Mouse (Mus musculus): ENCODE results near the gene Pdk4. TPM values are rescaled to one million over a fixed set of nuclear protein-coding genes. Genes with fewer than 3 reads are reported as not detected.
A peak's percentile ranks its signal among the peaks of the same experiment; 100 is the strongest.

The Pdk4 gene
- polyA plus RNA-seq, 1 experiment from 2014 or later: 1.4 TPM

DNA sequence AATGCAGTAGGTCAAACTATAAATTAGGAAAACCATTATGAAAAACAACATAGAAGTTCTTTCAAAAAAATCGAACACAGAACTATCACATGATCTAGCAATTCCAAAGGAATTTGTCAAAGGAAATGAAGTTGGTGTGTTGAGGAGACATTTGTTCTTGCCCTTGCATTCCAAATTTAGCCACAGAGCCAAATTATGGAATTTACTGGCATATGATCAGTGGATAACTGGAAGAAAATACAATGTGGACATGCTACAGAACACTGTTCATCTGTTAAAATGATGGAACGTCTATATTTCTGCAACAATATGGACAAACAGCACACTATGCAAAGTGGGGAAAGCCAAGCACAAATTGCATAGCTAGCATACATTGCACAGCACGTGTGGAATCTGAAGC, 40.3 kb downstream of the Pdk4 start:
- H3K36me3 ChIP-seq (ENCODE audit: control insufficient read depth, insufficient read depth, low read length): no peaks in the 10 kb centered on the region
- 87% methylated on average over 3 of the region's 3 CpGs for WGBS
- H3K4me3 ChIP-seq (ENCODE audit: low read depth, low read length): no peak overlapping the region
- ATAC-seq (replicated peaks; ENCODE audit: low FRiP score) (no peak), DNase-seq (ENCODE audit: low spot score) (no peak)
- H3K9ac ChIP-seq (ENCODE audit: low read length): no peak overlapping the region
- H3K4me2 ChIP-seq (ENCODE audit: low read depth, low read length, severe bottlenecking): no peak overlapping the region
- H3K27ac ChIP-seq (ENCODE audit: low read depth, low read length): no peak overlapping the region
- H3K9me3 ChIP-seq (ENCODE audit: control insufficient read depth, low read length): no peaks in the 10 kb centered on the region
- H3K27me3 ChIP-seq (ENCODE audit: control insufficient read depth, insufficient read depth, low read length): no peaks in the 10 kb centered on the region
- H3K4me1 ChIP-seq (replicated peaks; ENCODE audit: control insufficient read depth, insufficient read depth, low read length): no peaks in the 10 kb centered on the region

DNA sequence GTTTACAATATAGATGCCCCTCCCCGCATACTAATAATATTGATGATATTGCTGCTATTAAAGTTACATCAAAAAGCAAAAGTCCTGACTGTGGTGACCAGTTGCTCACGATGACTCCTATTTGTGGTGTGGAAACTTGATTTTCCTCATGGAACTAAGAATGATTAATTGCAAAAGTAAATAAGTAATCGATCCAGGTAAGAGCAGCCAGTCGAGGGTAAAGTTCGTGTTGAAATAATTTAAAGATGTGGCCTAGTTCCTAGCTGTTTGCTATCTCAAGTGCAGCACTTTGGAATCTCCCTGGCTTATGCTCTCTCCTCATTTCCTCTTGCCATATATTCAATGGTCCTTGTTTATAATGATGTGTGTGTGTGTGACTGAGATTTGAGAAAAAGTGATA, 46.2 kb downstream of the Pdk4 start:
- Histone ChIP-seq H3K36me3 (ENCODE audit: control insufficient read depth, insufficient read depth, low read length) (no peaks in the 10 kb centered on the region), H3K4me2 (ENCODE audit: low read depth, low read length, severe bottlenecking) (no peak overlapping the region), H3K9ac (ENCODE audit: low read length) (no peak overlapping the region), H3K4me3 (ENCODE audit: low read depth, low read length) (no peak overlapping the region), H3K4me1 (replicated peaks; ENCODE audit: control insufficient read depth, insufficient read depth, low read length) (peaks cover 5% of the 10 kb centered on the region; the same call in 1 of the 2 replicates), H3K27ac (ENCODE audit: low read depth, low read length) (no peak overlapping the region), H3K27me3 (ENCODE audit: control insufficient read depth, insufficient read depth, low read length) (no peaks in the 10 kb centered on the region), H3K9me3 (ENCODE audit: control insufficient read depth, low read length) (no peaks in the 10 kb centered on the region)
- 94% methylated on average over 5 of the region's 5 CpGs for WGBS
- ATAC-seq (replicated peaks; ENCODE audit: low FRiP score): no peak
- no peak for DNase-seq (ENCODE audit: low spot score)

DNA sequence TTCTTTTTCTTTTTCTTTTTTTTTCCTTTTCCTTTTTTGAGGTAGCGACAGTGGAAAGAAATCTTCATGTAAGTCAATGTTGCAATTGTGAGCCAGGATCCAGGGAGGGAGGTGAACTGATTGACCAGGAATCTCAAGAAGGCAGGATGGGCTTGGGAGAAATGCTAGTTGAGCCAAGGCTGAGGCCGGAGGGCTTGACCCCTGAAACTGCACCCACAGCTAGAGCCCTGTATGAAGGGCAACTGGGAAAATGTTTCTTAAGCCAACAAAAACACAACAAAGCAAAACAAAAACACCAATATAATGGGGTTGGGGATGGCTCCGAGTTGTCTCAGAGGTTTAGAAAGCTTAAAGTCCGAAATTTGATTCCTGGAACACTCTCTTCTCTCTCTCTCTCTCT, 47.7 kb downstream of the Pdk4 start:
- H3K9ac ChIP-seq (ENCODE audit: low read length): no peak overlapping the region
- ATAC-seq (replicated peaks; ENCODE audit: low FRiP score): no peak
- peaks cover 5% of the 10 kb centered on the region; the same call in 1 of the 2 replicates for H3K4me1 ChIP-seq (replicated peaks; ENCODE audit: control insufficient read depth, insufficient read depth, low read length)
- WGBS: 55% methylated on average over 4 of the region's 4 CpGs
- H3K4me3 ChIP-seq (ENCODE audit: low read depth, low read length): no peak overlapping the region
- no peak overlapping the region for H3K27ac ChIP-seq (ENCODE audit: low read depth, low read length)
- no peaks in the 10 kb centered on the region for H3K9me3 ChIP-seq (ENCODE audit: control insufficient read depth, low read length)
- H3K27me3 ChIP-seq (ENCODE audit: control insufficient read depth, insufficient read depth, low read length): no peaks in the 10 kb centered on the region
- no peak overlapping the region for H3K4me2 ChIP-seq (ENCODE audit: low read depth, low read length, severe bottlenecking)
- no peaks in the 10 kb centered on the region for H3K36me3 ChIP-seq (ENCODE audit: control insufficient read depth, insufficient read depth, low read length)
- DNase-seq (ENCODE audit: low spot score): no peak

DNA sequence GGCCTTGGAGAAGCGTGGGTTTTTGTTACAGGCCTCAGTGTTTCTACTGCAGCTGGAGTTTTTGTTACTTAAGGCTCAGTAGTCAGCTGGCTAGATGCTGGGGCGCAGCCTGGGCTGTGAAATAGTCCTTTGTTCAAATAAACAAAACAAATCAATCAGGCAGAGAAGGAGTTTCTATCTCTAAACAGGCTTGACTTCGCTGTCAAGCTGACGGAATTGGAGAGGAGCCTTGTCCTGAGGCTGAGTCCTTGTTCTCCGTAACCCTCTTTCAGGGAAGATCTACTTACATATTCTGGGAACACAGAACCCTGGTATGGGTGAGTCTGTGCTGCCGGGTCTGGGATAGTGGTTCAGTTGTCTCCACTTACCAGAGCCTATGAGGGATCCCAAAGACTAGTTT, 48.6 kb downstream of the Pdk4 start:
- Histone ChIP-seq H3K27me3 (ENCODE audit: control insufficient read depth, insufficient read depth, low read length) (no peaks in the 10 kb centered on the region), H3K4me1 (replicated peaks; ENCODE audit: control insufficient read depth, insufficient read depth, low read length) (peaks cover 5% of the 10 kb centered on the region; the same call in 1 of the 2 replicates), H3K4me3 (ENCODE audit: low read depth, low read length) (no peak overlapping the region), H3K4me2 (ENCODE audit: low read depth, low read length, severe bottlenecking) (no peak overlapping the region), H3K9ac (ENCODE audit: low read length) (no peak overlapping the region), H3K9me3 (ENCODE audit: control insufficient read depth, low read length) (no peaks in the 10 kb centered on the region), H3K27ac (ENCODE audit: low read depth, low read length) (peak overlapping the region; percentile 18; the same call in 1 of the 2 replicates), H3K36me3 (ENCODE audit: control insufficient read depth, insufficient read depth, low read length) (no peaks in the 10 kb centered on the region)
- ATAC-seq (replicated peaks; ENCODE audit: low FRiP score): peak; percentile 69
- 11% methylated on average over 6 of the region's 6 CpGs for WGBS
- DNase-seq (ENCODE audit: low spot score): no peak

DNA sequence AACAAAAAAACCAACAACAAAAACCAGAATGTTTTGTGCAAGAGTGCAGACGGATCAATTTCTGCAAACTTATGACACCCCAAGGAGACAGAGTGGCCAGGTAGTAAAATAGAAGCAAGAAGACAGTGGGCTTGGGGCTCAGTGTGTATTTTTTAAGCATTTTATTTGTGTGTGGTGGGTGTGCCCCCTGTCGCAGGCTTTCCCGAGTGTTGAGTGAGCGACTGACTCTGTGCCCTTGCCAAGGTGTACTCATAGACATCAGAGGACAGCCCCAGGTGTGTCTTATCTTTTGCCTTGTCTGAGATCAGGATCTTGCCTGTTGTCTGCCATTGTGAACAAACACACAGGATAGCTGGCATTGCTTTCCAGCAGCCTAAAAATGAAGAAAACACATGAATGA, 49.1 kb downstream of the Pdk4 start:
- 0 out of 2 replicates have a peak, but pooled peaks have one; percentile 31 for ATAC-seq (replicated peaks; ENCODE audit: low FRiP score)
- Histone ChIP-seq H3K4me3 (ENCODE audit: low read depth, low read length) (no peak overlapping the region), H3K27ac (ENCODE audit: low read depth, low read length) (no peak overlapping the region), H3K27me3 (ENCODE audit: control insufficient read depth, insufficient read depth, low read length) (no peaks in the 10 kb centered on the region), H3K9me3 (ENCODE audit: control insufficient read depth, low read length) (no peaks in the 10 kb centered on the region), H3K36me3 (ENCODE audit: control insufficient read depth, insufficient read depth, low read length) (no peaks in the 10 kb centered on the region), H3K4me1 (replicated peaks; ENCODE audit: control insufficient read depth, insufficient read depth, low read length) (peaks cover 5% of the 10 kb centered on the region; the same call in 1 of the 2 replicates), H3K4me2 (ENCODE audit: low read depth, low read length, severe bottlenecking) (no peak overlapping the region), H3K9ac (ENCODE audit: low read length) (no peak overlapping the region)
- WGBS: 83% methylated on average over 4 of the region's 4 CpGs
- no peak for DNase-seq (ENCODE audit: low spot score)

DNA sequence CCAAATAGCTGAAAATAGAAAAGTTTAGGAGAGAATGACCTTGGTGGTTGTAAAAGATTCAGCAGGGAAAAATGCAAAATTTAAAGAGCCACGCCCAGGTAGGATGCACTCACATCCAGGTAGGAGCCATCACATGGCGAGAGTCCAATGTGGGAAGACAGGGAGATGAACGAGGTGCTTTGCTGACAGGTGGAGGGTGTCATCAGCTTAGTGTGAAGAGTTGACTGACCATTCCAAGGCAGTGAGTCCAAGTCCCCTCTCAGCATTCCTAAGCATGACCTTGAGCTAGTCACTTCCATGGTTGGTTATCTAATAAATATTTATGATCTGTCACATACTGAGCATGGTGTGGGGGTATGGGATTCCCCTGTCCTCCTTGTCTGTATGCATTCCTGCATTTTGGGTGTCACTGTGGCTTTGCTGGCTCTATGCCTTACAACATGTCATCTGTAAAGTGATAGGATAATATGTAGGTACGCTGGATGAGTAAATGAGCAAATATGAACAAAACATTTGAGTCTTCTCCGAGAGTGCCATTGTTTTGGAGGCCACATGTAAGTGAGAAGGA, 51.7 kb downstream of the Pdk4 start:
- Histone ChIP-seq H3K9me3 (ENCODE audit: control insufficient read depth, low read length) (no peaks in the 10 kb centered on the region), H3K9ac (ENCODE audit: low read length) (no peak overlapping the region), H3K27ac (ENCODE audit: low read depth, low read length) (no peak overlapping the region), H3K4me2 (ENCODE audit: low read depth, low read length, severe bottlenecking) (no peak overlapping the region), H3K36me3 (ENCODE audit: control insufficient read depth, insufficient read depth, low read length) (no peaks in the 10 kb centered on the region), H3K4me3 (ENCODE audit: low read depth, low read length) (no peak overlapping the region), H3K27me3 (ENCODE audit: control insufficient read depth, insufficient read depth, low read length) (no peaks in the 10 kb centered on the region), H3K4me1 (replicated peaks; ENCODE audit: control insufficient read depth, insufficient read depth, low read length) (peaks cover 5% of the 10 kb centered on the region; the same call in 1 of the 2 replicates)
- 92% methylated on average over 5 of the region's 5 CpGs for WGBS
- ATAC-seq (replicated peaks; ENCODE audit: low FRiP score) (no peak), DNase-seq (ENCODE audit: low spot score) (no peak)

DNA sequence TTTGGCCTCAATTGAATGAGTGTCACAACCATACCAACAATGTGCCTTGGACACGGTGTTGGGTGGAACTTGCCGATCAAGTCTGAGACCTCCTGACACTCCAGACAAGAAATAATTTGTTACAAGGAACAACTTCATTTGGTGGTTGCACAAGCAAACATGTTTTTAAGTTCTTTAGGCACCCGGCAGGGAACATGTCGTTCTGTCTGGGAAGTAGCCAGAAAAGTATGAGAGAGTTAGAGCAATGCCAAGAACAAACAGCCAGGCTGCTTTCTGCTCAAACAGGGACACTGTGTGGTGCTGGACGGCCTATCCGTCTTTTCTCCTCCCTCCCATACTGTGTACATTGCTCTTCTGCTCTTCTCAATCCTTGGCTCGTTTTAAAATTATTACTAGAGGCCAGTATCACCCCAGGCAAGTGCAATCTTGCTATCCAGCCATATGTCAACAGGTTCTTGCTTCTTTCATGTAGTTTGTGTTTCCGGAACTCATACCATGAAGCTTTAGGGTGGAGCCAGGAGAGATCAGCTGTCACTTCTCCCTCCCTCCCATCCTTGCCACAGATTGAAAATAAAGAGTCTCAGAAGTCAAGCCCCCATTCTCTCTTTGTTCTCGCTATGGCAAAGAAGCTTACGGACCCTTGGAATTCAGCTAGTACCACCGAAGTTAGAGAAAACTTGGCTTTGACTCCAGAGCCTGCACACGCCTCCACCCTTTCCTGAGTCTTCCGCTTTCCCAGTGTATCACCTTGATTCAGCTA, 52.8 kb downstream of the Pdk4 start:
- ATAC-seq (replicated peaks; ENCODE audit: low FRiP score) (no peak), DNase-seq (ENCODE audit: low spot score) (no peak)
- WGBS: 26% methylated on average over 13 of the region's 13 CpGs
- no peak overlapping the region for H3K4me3 ChIP-seq (ENCODE audit: low read depth, low read length)
- H3K4me2 ChIP-seq (ENCODE audit: low read depth, low read length, severe bottlenecking): no peak overlapping the region
- peaks cover 5% of the 10 kb centered on the region; the same call in 1 of the 2 replicates for H3K4me1 ChIP-seq (replicated peaks; ENCODE audit: control insufficient read depth, insufficient read depth, low read length)
- H3K9me3 ChIP-seq (ENCODE audit: control insufficient read depth, low read length): no peaks in the 10 kb centered on the region
- no peaks in the 10 kb centered on the region for H3K36me3 ChIP-seq (ENCODE audit: control insufficient read depth, insufficient read depth, low read length)
- H3K9ac ChIP-seq (ENCODE audit: low read length): no peak overlapping the region
- H3K27ac ChIP-seq (ENCODE audit: low read depth, low read length): no peak overlapping the region
- H3K27me3 ChIP-seq (ENCODE audit: control insufficient read depth, insufficient read depth, low read length): no peaks in the 10 kb centered on the region

DNA sequence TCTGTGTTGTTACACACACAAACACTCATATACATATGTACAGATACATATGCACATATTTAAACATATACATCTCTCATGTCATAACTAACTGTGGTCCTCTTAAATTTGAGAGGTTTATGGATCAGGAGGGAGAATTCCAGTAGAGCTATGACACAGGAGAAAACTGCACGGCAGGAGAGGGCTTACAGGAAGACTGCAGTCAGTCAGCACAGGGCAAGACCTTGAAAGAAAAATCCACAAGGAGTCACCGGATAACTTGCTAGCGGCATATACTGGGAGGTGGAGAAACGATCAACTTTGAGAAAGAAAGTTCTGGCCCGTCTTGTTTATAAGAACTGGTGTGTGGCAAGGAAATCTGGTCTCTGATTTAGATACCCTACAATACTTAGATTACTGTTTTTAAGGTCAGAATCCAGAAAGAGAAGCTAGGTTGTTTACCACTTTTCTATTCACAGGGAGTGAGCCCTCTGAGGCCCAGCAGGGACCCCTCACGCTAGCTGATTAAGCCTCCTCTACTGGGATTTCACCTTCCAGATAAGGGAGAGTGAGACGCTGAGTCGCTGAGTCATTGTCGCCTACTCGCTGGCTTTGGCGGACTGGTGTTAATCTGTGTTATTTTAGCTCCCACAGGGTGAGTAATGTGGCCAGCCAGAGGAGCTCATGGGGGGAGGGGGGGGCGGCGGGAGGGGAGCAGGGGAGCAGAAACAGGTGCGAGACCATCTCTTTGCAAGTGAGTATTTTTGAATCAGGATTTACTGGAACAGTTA, 53.6 kb downstream of the Pdk4 start:
- no peaks in the 10 kb centered on the region for H3K36me3 ChIP-seq (ENCODE audit: control insufficient read depth, insufficient read depth, low read length)
- no peak overlapping the region for H3K4me3 ChIP-seq (ENCODE audit: low read depth, low read length)
- H3K4me1 ChIP-seq (replicated peaks; ENCODE audit: control insufficient read depth, insufficient read depth, low read length): peaks cover 2% of the 10 kb centered on the region; the same call in 1 of the 2 replicates
- no peaks in the 10 kb centered on the region for H3K9me3 ChIP-seq (ENCODE audit: control insufficient read depth, low read length)
- DNase-seq (ENCODE audit: low spot score): peak; percentile 51
- H3K27me3 ChIP-seq (ENCODE audit: control insufficient read depth, insufficient read depth, low read length): no peaks in the 10 kb centered on the region
- H3K4me2 ChIP-seq (ENCODE audit: low read depth, low read length, severe bottlenecking): no peak overlapping the region
- no peak for ATAC-seq (replicated peaks; ENCODE audit: low FRiP score)
- no peak overlapping the region for H3K27ac ChIP-seq (ENCODE audit: low read depth, low read length)
- H3K9ac ChIP-seq (ENCODE audit: low read length): no peak overlapping the region
- WGBS: 5% methylated on average over 14 of the region's 14 CpGs
